Mouse (Mus musculus) E14TG2a.4 (cell line): Measurements from ENCODE around the gene Plscr1.

Experiments used
- H3K27me3 ChIP-seq: 2 replicates; pipeline ENCODE4 v1.6.1; 2014; ENCODE audit warnings: low read length, control low read depth; ENCODE audit not compliant: insufficient read depth
- H3K36me3 ChIP-seq: 2 replicates; pipeline ENCODE4 v1.6.1; 2014; ENCODE audit warnings: low read length, control low read depth; ENCODE audit not compliant: insufficient read depth
- H3K4me1 ChIP-seq: replicated peaks from 2 replicates; pipeline ENCODE4 v1.6.1; 2014; ENCODE audit warnings: low read depth, low read length, control low read depth
- H3K4me3 ChIP-seq: replicated peaks from 2 replicates; pipeline ENCODE4 v1.5.1; 2014; ENCODE audit warnings: mild to moderate bottlenecking, low read length
- H3K9me3 ChIP-seq: 2 replicates; pipeline ENCODE4 v1.6.1; 2014; ENCODE audit warnings: low read length, control low read depth
- CTCF ChIP-seq: conservative IDR thresholded peaks from 2 replicates; pipeline ENCODE4 v1.5.1; 2014; ENCODE audit warnings: low read length
- NANOG ChIP-seq: IDR thresholded peaks from 2 replicates; pipeline ENCODE4 v1.6.1; 2014; ENCODE audit warnings: borderline replicate concordance, low read length, mixed read lengths
- POU5F1 ChIP-seq: IDR thresholded peaks from 2 replicates; pipeline ENCODE4 v1.6.1; 2014; ENCODE audit warnings: low read length, borderline replicate concordance

The Plscr1 gene

DNA sequence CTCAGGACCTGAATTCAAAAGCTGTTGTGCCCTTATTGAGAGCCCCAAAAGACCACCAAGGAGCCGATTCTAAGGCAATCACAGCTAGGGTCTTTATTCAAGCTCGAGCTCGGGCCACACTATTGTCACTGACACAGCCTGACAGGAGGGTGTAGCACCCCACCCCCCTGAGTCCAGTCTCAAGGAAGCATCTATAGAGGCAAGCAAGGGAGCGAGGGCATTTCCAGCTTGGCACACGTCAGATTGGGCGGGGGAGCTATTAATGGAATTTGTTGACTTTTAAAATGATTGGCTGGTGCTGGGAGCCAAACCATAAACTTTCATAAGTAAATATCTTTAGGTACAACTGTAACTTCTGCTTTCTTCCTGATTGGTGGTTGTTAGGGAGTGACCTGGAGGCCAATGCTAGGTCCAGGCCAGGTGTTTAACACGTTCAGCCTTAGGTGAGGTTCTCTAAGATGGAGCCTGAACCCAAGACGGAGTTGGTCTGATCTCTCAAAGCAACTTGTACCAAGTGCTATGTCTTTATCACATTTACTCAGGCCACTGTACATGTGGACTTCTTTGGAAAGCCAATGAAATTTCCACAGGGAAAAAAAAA lies 56.2 kb downstream of the Plscr1 start:
- Histone ChIP-seq H3K27me3 (no peaks in the 10 kb centered on the region), H3K4me1 (no peaks in the 10 kb centered on the region), H3K36me3 (no peaks in the 10 kb centered on the region)

DNA sequence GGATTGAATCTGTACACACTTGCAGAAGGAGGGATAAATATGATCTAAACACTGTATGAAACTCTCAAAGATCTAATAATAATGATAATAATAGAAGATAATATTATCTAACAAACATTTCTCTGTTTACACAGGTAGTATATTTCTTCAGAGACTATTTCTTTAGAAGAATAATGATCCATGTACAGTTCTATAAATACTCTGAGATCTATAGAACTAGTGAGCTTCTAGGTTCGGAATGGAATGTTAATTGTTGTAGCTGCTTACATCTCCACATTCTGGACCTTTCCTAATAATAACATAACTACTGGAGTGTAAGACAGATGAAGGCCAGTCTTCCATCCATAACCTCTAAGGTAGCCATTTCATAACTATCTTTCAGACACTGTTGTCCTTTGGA lies 59.5 kb downstream of the Plscr1 start, which contains the start of gene 1700057G04Rik:
Gene 1700057G04Rik (plus strand): TSS at position 301 of the 400 bp plus-strand sequence.
- Histone ChIP-seq H3K4me3 (no peak within 1 kb of the TSS), H3K27me3 (no peaks in the 10 kb centered on the region), H3K36me3 (no peaks in the 10 kb centered on the region), H3K9me3 (no peaks in the 10 kb centered on the region), H3K4me1 (no peaks in the 10 kb centered on the region)
- TF ChIP-seq CTCF: no peak
- TF ChIP-seq POU5F1: no peak
- no peak for TF ChIP-seq NANOG

More for the DNA sequence above, 56.2 kb downstream of the Plscr1 start:
- H3K9me3 ChIP-seq: no peaks in the 10 kb centered on the region
- TF ChIP-seq NANOG: no peak
- no peak overlapping the region for H3K4me3 ChIP-seq

DNA sequence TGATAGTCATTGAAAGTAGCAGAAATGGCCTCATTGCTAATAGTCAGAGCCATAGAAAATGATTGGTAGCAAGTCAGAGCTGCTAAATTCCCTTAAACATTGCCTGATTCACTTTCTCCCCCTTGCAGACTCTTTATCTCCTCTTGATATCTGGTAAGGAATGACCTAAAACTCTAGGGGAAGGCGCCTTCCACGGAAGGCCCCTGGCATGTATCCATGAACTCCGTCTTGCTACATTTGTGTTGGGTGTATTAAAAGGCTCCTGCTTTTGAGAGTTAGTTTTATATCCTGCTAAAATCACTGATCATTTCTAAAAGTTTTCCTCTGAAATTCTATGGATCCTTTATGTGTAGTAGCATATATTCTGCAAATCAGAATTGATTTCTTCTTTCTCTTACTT lies 67.2 kb downstream of the Plscr1 start:
- no peaks in the 10 kb centered on the region for H3K36me3 ChIP-seq
- H3K4me3 ChIP-seq: no peak overlapping the region
- H3K9me3 ChIP-seq: no peaks in the 10 kb centered on the region
- no peaks in the 10 kb centered on the region for H3K27me3 ChIP-seq
- H3K4me1 ChIP-seq: no peaks in the 10 kb centered on the region
- TF ChIP-seq NANOG (no peak), POU5F1 (no peak), CTCF (no peak)
